Mouse (Mus musculus): ENCODE data around the gene Olfr1176.

Gene Olfr1176

DNA sequence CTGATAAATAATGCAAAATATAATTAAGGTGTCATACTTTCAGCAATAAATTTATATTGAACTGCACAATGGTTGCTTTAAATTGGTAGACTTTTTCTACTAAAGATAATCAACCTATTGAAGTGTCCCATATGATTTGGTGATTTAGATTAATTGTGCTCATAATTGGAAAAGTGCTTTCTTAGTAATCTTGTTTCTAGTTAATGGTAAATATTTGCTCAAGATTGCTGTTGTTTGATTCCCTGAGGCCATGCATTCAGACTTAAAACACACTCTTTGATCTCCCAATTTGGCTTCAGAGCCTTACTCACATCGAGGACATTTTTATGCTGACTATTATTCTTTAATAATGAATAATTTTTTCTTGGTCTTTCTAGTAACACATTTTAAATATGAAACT lies at the start of gene Olfr1176:
Gene Olfr1176, plus strand, starts transcription at position 301 of the 400 bp plus-strand sequence.
- no peak for DNase-seq

- DNase-seq, result no peak
Observed at GRCm38 (mm10) chr2:88315035-88315434, 21.5 kb upstream of the Olfr1176 start, which contains the start of gene Olfr1174-ps. TSS of gene Olfr1174-ps (minus strand) at chr2:88315135.

DNA sequence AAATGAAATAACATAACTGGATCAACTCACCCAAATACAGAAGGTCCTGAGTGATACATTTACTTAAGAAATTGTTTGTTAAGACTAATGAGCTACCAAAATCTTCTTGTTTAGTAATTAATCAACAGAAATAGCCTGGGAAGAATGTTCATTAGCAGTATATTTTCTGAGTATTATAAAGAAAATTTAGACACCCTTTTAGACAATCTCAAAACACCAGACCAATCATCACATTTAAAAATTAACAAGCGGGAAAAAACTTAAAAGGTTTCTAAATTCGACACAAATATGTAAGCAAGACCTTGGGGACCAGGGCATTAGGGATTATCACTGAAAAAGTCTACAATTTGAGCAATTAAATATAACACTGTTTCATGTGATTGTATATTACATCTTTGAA lies 9.4 kb upstream of the Olfr1176 start, which contains the start of gene Olfr1175-ps:
Gene Olfr1175-ps, minus strand, starts transcription at position 101 of the 400 bp plus-strand sequence.
- DNase-seq, result no peak

DNA sequence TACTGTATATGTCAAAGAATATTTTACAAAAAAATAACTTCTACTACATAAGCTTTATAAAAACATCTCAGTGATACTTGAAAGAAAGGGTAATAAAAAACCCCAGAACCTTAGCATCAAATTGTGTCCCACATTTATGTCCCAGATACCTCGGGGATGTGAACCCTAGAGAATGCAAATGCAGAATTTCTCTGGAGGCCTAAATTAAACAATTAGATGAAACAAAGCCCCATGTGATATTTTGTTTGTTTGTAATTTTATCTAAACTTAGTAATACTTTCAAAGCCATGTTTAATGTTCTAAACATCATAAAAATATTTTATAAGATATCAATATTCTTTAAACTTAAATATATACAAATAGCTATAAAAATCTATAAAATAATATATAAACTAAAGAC lies 9.9 kb downstream of the Olfr1176 start, which contains the start of gene Olfr1177-ps:
Gene Olfr1177-ps, minus strand, starts transcription at position 101 of the 400 bp plus-strand sequence.
- no peak for DNase-seq

DNA sequence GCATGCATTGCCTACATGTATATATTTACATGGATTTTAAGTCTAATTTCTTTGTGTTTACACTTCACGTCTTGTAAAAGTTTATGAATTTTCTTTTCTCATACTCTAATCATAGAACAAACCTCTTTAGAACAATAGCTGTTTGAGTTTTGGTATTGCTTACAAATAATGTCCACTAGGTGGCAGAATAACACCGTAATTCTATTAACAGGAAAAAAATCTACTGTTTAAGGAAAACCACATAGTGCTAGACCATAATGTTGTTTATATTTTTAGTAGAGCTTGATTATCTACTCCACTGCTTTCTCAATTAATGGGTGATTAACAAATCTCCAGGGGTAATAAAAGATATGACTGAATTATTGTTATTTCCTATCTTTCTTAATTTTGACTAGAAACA lies 19.8 kb downstream of the Olfr1176 start:
- DNase-seq, result no peak

GRCm38 (mm10) chr2:88386762-88387161 lies 50.2 kb downstream of the Olfr1176 start, which contains the start of gene Olfr1178:
TSS of gene Olfr1178 (plus strand) at chr2:88387062.
- DNase-seq, result no peak
